Mouse (Mus musculus) brain, embryonic 14.5 days (tissue): ENCODE data around the gene Atp1a1.

Experiments
- CTCF ChIP-seq: fragments of 200-500 bp; IDR thresholded peaks from 2 replicates; pipeline ENCODE4 v1.5.1; 2012; ENCODE audit warnings: inconsistent platforms, mild to moderate bottlenecking, moderate library complexity, borderline replicate concordance; ENCODE audit not compliant: insufficient read depth, insufficient read length; ENCODE audit errors: extremely low read depth
- POLR2A ChIP-seq: fragments of 200-500 bp; IDR thresholded peaks from 2 replicates; pipeline ENCODE4 v1.6.1; 2012; ENCODE audit warnings: mild to moderate bottlenecking, inconsistent platforms, borderline replicate concordance; ENCODE audit not compliant: poor library complexity, insufficient read depth, insufficient read length, severe bottlenecking; ENCODE audit errors: extremely low read depth

- TF ChIP-seq CTCF (no peak), POLR2A (no peak)
Observed at GRCm38 (mm10) chr3:101534311-101534710, 70.2 kb downstream of the Atp1a1 start.
